Mouse (Mus musculus) ES-E14 (cell line): Measurements from ENCODE around the gene Dpep3. TPM values are rescaled to one million over a fixed set of nuclear protein-coding genes. Genes with fewer than 3 reads are reported as not detected.

Experiments used
- DNase-seq: peaks from one replicate; pipeline ENCODE4 v3.0.0-alpha.2; 2013; ENCODE audit warnings: low read depth, low spot score
- H3K27ac ChIP-seq: 2 replicates; pipeline ENCODE4 v1.5.1; 2012; ENCODE audit warnings: low read depth, mild to moderate bottlenecking, low read length, moderate library complexity, mixed read lengths; ENCODE audit not compliant: poor library complexity, insufficient read depth, severe bottlenecking
- H3K36me3 ChIP-seq: 2 replicates; pipeline ENCODE4 v1.6.1; 2012; ENCODE audit warnings: mild to moderate bottlenecking, low read length, moderate library complexity, mixed read lengths; ENCODE audit not compliant: control insufficient read depth, poor library complexity, insufficient read depth, severe bottlenecking
- H3K4me1 ChIP-seq, 2 experiments: fragments of 150-350 bp in 1 of 2; sonication (generic) in 1 of 2; 2 replicates each; pipeline ENCODE4 v1.6.1; 2012; ENCODE audit warnings: low read length in 2 of 2, mild to moderate bottlenecking in 1 of 2, mixed read lengths in 1 of 2; ENCODE audit not compliant: control insufficient read depth in 2 of 2, insufficient read depth in 2 of 2, poor library complexity in 1 of 2
- H3K4me3 ChIP-seq, 2 experiments: fragments of 150-350 bp in 1 of 2; sonication (generic) in 1 of 2; 2 replicates each; pipeline ENCODE4 v1.5.1; 2012; ENCODE audit warnings: low read length in 2 of 2, low read depth in 1 of 2, mild to moderate bottlenecking in 1 of 2, mixed read lengths in 1 of 2; ENCODE audit not compliant: insufficient read depth in 1 of 2, poor library complexity in 1 of 2, severe bottlenecking in 1 of 2
- H3K9ac ChIP-seq: 2 replicates; pipeline ENCODE4 v1.6.1; 2012; ENCODE audit warnings: low read depth, mild to moderate bottlenecking, low read length, mixed read lengths; ENCODE audit not compliant: poor library complexity, insufficient read depth, severe bottlenecking
- H3K9me3 ChIP-seq: fragments of 150-350 bp; sonication (generic); 2 replicates; pipeline ENCODE4 v1.6.1; 2012; ENCODE audit warnings: low read depth, mild to moderate bottlenecking, low read length; ENCODE audit not compliant: control insufficient read depth, insufficient read depth
- CHD2 ChIP-seq: IDR thresholded peaks from 2 replicates; pipeline ENCODE4 v1.6.1; 2014; ENCODE audit warnings: mild to moderate bottlenecking, low read depth, low read length, inconsistent platforms
- HCFC1 ChIP-seq: IDR thresholded peaks from 2 replicates; pipeline ENCODE4 v1.6.1; 2012; ENCODE audit warnings: low read length, inconsistent platforms, borderline replicate concordance; ENCODE audit not compliant: insufficient read depth
- MAFK ChIP-seq: IDR thresholded peaks from 2 replicates; pipeline ENCODE4 v1.6.1; 2014; ENCODE audit warnings: mild to moderate bottlenecking, low read depth, low read length, inconsistent platforms; ENCODE audit not compliant: insufficient read depth
- ZC3H11A ChIP-seq: IDR thresholded peaks from 2 replicates; pipeline ENCODE4 v1.6.1; 2012; ENCODE audit warnings: low read depth, mild to moderate bottlenecking, inconsistent platforms, low read length, borderline replicate concordance
- ZNF384 ChIP-seq: IDR thresholded peaks from 2 replicates; pipeline ENCODE4 v1.6.1; 2012; ENCODE audit warnings: low read depth, low read length, inconsistent platforms
- in situ Hi-C, 2 experiments: fragments of 600-800 bp; cut with MboI; formaldehyde crosslinking; loops; one replicate each; pipeline ENCODE4 v1.15.1; 2025; ENCODE audit warnings: low sequenced_read_pairs in 2 of 2, inconsistent platforms in 1 of 2; ENCODE audit not compliant: unreplicated experiment in 2 of 2
- total RNA-seq: library from RNA; depleted of rRNA; stranded (reverse); fragments of 300-350 nt; gene quantifications from 2 replicates; pipeline ENCODE4 v1.2.3, GENCODE M21; 2012

Dpep3 gene
- total RNA-seq, 1 experiment = 1.5 TPM

DNA sequence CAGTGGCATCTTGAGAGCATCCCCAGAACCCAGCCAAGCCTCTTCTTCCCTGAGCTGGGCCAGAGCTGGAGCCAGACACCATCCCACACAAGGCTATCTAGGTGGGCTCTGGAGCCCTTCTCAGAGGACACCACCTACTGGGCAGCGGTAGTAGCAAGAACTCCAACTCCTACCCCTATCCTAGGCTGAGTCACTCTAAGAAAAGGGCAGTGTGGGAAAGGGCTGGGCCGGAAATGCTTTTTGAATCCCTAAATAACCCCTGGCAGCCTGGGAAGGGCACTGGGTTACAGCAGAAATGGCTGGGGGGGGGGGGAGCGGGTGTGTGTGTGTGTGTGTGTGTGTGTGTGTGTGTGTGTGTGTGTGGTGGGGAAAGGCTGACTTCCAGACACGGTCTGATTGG, 21.4 kb downstream of the Dpep3 start:
- H3K9me3 ChIP-seq = no peaks in the 10 kb centered on the region
- H3K4me1 ChIP-seq = peaks cover 9 to 16% of the 10 kb centered on the region in 2 experiments; a peak in 3 of 4 replicates
- TF ChIP-seq MAFK = no peak
- no peak for TF ChIP-seq CHD2
- TF ChIP-seq ZNF384 = no peak
- TF ChIP-seq HCFC1 = no peak
- no peak for TF ChIP-seq ZC3H11A
- H3K27ac ChIP-seq = no peak overlapping the region
- H3K36me3 ChIP-seq = peaks cover 30% of the 10 kb centered on the region
- no peak overlapping the region for H3K4me3 ChIP-seq
- DNase-seq = no peak
- H3K9ac ChIP-seq = no peak overlapping the region
- in situ Hi-C loops = no loop called here

DNA sequence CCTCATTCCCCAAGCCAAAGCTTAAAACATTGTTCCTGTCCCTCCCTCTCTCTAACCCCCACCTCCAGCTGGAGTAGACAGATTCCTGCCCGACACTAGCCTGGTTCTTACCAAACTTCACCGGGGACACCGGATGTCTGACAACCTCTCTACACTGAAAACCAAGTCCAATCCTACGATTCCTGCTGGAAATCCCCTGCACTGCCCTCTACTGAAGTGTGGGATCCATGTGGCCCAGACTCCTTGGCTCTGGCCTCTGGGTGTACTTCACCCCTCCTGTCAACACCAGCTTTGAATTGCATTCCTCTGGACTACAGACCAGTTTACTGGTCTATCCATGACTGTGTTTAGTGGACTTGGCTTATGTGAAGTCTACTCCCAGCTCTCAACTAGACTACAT, 22.7 kb downstream of the Dpep3 start:
- no peak for DNase-seq
- H3K36me3 ChIP-seq = peaks cover 36% of the 10 kb centered on the region
- H3K4me3 ChIP-seq = no peak overlapping the region
- no peak for TF ChIP-seq ZNF384
- no peak for TF ChIP-seq MAFK
- no peak for TF ChIP-seq CHD2
- TF ChIP-seq ZC3H11A = no peak
- TF ChIP-seq HCFC1 = no peak
- in situ Hi-C loops = no loop called here
- no peaks in the 10 kb centered on the region for H3K9me3 ChIP-seq
- H3K9ac ChIP-seq = no peak overlapping the region
- peaks cover 0 to 6% of the 10 kb centered on the region in 2 experiments; a peak in 1 of 4 replicates for H3K4me1 ChIP-seq
- H3K27ac ChIP-seq = no peak overlapping the region; the same call in 1 of the 2 replicates

DNA sequence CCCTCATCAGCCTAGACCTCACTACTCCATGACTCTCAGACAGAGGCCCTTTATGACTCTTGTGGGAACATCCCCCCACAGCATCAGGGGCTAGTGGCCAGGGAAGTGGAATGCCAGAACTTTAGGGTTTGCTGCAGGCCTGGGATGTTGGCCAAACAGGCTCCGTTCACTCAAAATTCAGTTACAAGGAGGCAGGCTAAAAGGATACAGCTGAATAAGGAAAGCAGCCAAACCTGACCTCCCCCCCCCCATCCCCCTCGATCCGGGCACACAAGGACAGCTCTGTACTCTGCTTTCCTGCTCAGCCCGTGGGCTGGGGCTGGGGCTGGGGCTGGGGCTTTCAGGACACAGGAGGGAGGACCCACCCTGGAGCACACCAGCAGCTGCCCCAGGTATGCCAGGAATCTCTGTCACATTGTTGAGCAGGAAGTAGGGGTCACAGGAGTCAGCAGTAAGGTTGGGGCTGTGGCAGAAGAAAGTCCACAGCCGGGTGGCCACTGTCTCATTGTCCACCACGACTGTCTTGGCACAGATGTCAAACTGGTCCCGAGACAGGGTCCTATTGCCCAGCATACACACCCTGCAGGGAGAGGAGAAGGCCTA, 28.1 kb downstream of the Dpep3 start:
- H3K9ac ChIP-seq = no peak overlapping the region
- in situ Hi-C loops = no loop called here

DNA sequence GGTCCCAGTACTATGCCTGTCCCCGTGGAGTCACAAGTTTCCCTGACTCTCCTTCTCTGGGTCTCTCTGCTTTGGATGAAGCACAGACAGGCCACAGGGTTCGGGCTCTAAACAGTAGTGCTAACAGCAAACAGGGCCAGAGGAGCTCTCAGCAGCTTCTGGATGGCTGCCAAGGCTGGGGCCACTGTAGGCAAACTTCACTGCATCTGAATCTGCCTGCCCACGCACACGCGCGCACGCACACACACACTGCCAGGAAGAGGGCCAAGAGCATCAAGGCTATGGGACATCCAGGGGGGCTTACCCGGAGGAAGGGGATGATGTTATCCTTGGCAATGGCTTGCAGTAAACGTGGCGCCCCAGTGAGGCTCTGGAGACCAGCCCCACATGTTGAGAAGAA, 29.9 kb downstream of the Dpep3 start:
- Histone ChIP-seq H3K4me1 (no peaks in the 10 kb centered on the region), H3K36me3 (peaks cover 82% of the 10 kb centered on the region), H3K9ac (no peak overlapping the region), H3K4me3 (no peak overlapping the region), H3K27ac (no peak overlapping the region), H3K9me3 (no peaks in the 10 kb centered on the region)
- in situ Hi-C loops = no loop called here
- TF ChIP-seq MAFK (no peak), ZNF384 (no peak), CHD2 (no peak), HCFC1 (no peak), ZC3H11A (no peak)
- DNase-seq = no peak

More for the DNA sequence above, 28.1 kb downstream of the Dpep3 start:
- Histone ChIP-seq H3K36me3 (peaks cover 71% of the 10 kb centered on the region), H3K4me1 (no peaks in the 10 kb centered on the region), H3K27ac (no peak overlapping the region; the same call in 1 of the 2 replicates), H3K4me3 (no peak overlapping the region), H3K9me3 (no peaks in the 10 kb centered on the region)
- TF ChIP-seq ZC3H11A = no peak
- no peak for TF ChIP-seq MAFK
- TF ChIP-seq CHD2 = no peak
- TF ChIP-seq HCFC1 = no peak
- no peak for DNase-seq

DNA sequence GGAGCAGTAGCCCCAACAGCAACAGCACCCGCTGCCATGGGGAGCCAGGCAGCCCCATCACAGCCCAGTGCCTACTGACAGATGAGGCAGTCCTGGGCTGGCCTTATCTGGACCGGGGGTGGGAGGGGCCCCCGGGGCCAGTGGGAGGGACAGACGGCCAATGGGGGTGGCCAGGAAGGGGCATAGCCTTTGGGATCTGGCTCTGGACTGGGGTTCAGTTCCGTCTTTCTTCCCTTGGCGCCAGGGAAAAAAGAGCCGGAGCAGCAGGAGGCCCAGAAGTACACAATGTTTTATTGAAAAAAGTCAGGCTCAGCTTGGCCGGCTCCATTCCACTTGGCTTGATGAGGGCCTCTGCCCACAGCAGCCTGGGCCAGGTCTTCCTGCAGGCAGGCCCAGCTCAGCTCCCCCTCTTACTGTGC, 35.9 kb downstream of the Dpep3 start, which contains the start of gene Lcat:
Gene Lcat (minus strand): TSS at position 62 of the 419 bp plus-strand sequence.
- no peak within 1 kb of the TSS for H3K4me3 ChIP-seq
- H3K9ac ChIP-seq = no peak within 1 kb of the TSS
- in situ Hi-C loops = no loop called here
- peaks cover 55% of the 10 kb centered on the region for H3K36me3 ChIP-seq
- H3K27ac ChIP-seq = no peak within 1 kb of the TSS
- TF ChIP-seq MAFK (no peak), HCFC1 (no peak), ZC3H11A (no peak), CHD2 (no peak), ZNF384 (no peak)
- no peaks in the 10 kb centered on the region for H3K9me3 ChIP-seq
- no peak for DNase-seq
- H3K4me1 ChIP-seq = no peaks in the 10 kb centered on the region
